ENCODE assay signal across 28 mouse cellular contexts in the genomic region with DNA sequence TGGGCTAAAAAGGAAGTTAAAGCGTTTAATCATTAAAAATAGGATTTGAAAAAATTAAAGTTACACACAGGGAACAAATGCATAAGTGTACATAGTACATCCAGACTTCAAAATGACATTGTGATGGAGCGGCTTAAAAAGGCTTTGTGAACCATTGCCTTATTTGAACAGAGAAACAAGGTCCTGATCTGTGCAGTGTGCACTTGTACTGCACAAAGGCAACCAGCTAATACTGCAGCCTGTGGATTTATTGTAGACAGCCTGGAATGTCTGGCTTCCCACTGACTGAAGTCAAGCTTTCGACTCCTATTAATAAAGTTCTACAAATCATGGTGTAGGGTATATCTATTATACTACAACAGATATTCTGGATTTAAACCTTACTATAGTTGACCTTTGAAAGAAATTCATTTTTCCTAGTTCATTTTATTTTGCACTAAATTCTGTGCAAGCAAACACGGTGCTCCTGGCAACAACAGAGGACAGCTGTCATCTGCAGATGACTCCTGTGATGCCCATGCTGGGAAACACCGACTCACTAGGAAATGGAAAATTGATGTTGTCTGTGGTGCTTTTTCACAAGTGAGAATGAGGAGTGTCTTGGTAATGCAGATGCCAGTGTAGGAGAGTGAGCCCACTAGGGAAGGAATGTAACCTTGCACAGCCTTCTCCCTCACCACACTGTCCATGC. TPM values are rescaled to one million over a fixed set of nuclear protein-coding genes. Genes with fewer than 3 reads are reported as not detected.
DNase-seq lines count a peak whose midpoint lies in the region; TF ChIP-seq lines count a peak whose summit lies in the region.
"Had no signal": no experiment of that assay in that cellular context is flagged by ENCODE, and none has a peak within 500 bp of the region (broad histone marks: within the 10 kb centered on the region; RNA-seq: fewer than 3 reads in every experiment).

No protein-coding gene starts in this region.

- H3ac ChIP-seq in myocyte (ENCODE audit: control insufficient read depth, insufficient read length): no peak overlapping the region

- intact Hi-C loops in heart, postnatal 25 days (cut with DNase I): no loop called here

- no peak for TF ChIP-seq POLR2A in myocyte (IDR thresholded peaks at IDR 0.05; ENCODE audit: insufficient read length, low read depth)

- no peaks in the 10 kb centered on the region for H3K27me3 ChIP-seq in myocyte (ENCODE audit: control insufficient read depth, insufficient read depth, insufficient read length)
- H3K27me3 ChIP-seq: forebrain, embryonic 13.5 days; neural tube, embryonic 12.5 days had no signal

- H3K4me3 ChIP-seq in layer of hippocampus, adult 2 months: no peak overlapping the region
- no peak overlapping the region for H3K4me3 ChIP-seq in myocyte
- H3K4me3 ChIP-seq: erythroblast, embryonic 14.5 days; forebrain, embryonic 13.5 days; neural tube, embryonic 12.5 days had no signal

- H3K36me3 ChIP-seq in myocyte (ENCODE audit: control insufficient read depth, insufficient read depth): peaks cover 5% of the 10 kb centered on the region
- H3K36me3 ChIP-seq: neural tube, embryonic 12.5 days had no signal

- H3K27ac ChIP-seq in layer of hippocampus, adult 2 months: peak overlapping the region; percentile 75
- H3K27ac ChIP-seq: forebrain, embryonic 13.5 days; liver, embryonic 14.5 days; neural tube, embryonic 12.5 days had no signal

- no peak overlapping the region for H3K4me2 ChIP-seq in myocyte (ENCODE audit: low read depth)
- H3K4me2 ChIP-seq: forebrain, embryonic 13.5 days; heart, embryonic 11.5 days; midbrain, embryonic 11.5 days; neural tube, embryonic 12.5 days had no signal

- peak; percentile 70 for DNase-seq in heart, adult 11 months
- no peak for DNase-seq in heart, postnatal 25 days (ENCODE audit: low spot score)
- peak in 1 of 2 experiments; percentile 30 for DNase-seq in layer of hippocampus, adult 2 months (ENCODE audit: low spot score in 2 of 2)
- DNase-seq in layer of hippocampus, postnatal 10 days (ENCODE audit: low spot score in 2 of 2): no peak
- peak; percentile 48 for DNase-seq in brain, adult 2 months (ENCODE audit: low read depth, low spot score)
- no peak for DNase-seq in lung, postnatal 25 days (ENCODE audit: low spot score)
- DNase-seq: adrenal gland, postnatal 25 days; gastrocnemius, postnatal 14 days; heart, postnatal 14 days; kidney, postnatal 14 days; liver; lung, adult 2 months; lung, postnatal 10 days; right cerebral cortex, adult 18-20 months; spleen, adult 18-20 months; thymus, adult 2 months; thymus, postnatal 36 days had no signal

- H3K79me2 ChIP-seq in myocyte (ENCODE audit: control insufficient read depth, insufficient read depth): no peaks in the 10 kb centered on the region

- no peak for TF ChIP-seq CTCF in layer of hippocampus, adult 2 months (conservative IDR thresholded peaks at IDR 0.05)

TF ChIP-seq in myocyte, 11 proteins besides CTCF, POLR2A, EP300 and RAD21:
- TF ChIP-seq TCF3 (IDR thresholded peaks at IDR 0.05; ENCODE audit: insufficient read length, low read depth) (no peak), MYOD1 (IDR thresholded peaks at IDR 0.05; ENCODE audit: control insufficient read depth in 1 of 3, insufficient read length in 2 of 3, low read depth in 2 of 3) (peak in 2 of 3 experiments; percentile 27 to 60), TCF12 (IDR thresholded peaks at IDR 0.05; ENCODE audit: insufficient read depth, poor library complexity, severe bottlenecking) (no peak), E2F4 (IDR thresholded peaks at IDR 0.05; ENCODE audit: insufficient read depth) (no peak), SRF (IDR thresholded peaks at IDR 0.05; ENCODE audit: control insufficient read depth, insufficient read length, low read depth) (no peak), MYOG (IDR thresholded peaks at IDR 0.05; ENCODE audit: control insufficient read depth in 1 of 3, insufficient read depth in 1 of 3, insufficient read length in 2 of 3, low read depth in 2 of 3) (no peak), POLR2AphosphoS2 (IDR thresholded peaks at IDR 0.05; ENCODE audit: insufficient read length, low read depth) (no peak), CEBPB (IDR thresholded peaks at IDR 0.05; ENCODE audit: insufficient read depth, poor library complexity, severe bottlenecking) (no peak), MAX (IDR thresholded peaks at IDR 0.05; ENCODE audit: low read depth) (no peak)

RNA-seq across cellular contexts. Expression of a gene that starts 33.8 kb away (rescaled TPM):
- 100 to 1,000 TPM; 211 to 227 TPM for total RNA-seq in heart, postnatal 25 days (2021)
- total RNA-seq in layer of hippocampus, adult 2 months (2021): under 1 TPM in 1 of 2 experiments, not detected in 1; 0.28 TPM
- under 1 TPM; 0.33 to 0.41 TPM for total RNA-seq in layer of hippocampus, postnatal 10 days (2021)
- polyA plus RNA-seq in myocyte (2012; fragmentation: generic; extraction: Trizol): 60.1 TPM
- total RNA-seq: granulocyte monocyte progenitor cell, adult 5-6 weeks; left cerebral cortex, postnatal 14 days had no signal
- polyA plus RNA-seq: CD4-positive, CD25-positive, alpha-beta regulatory T cell, adult 4 months; erythroblast, embryonic 14.5 days; forebrain, embryonic 13.5 days; midbrain, embryonic 11.5 days; midbrain, embryonic 16.5 days had no signal

Comparison
In these comparisons a context has a peak if more than half of its experiments do, and no peak if none do; other contexts are left out.
1. DNase-seq: peak in heart, adult 11 months (single experiment) and brain, adult 2 months (single experiment); none in heart, postnatal 25 days (single experiment), layer of hippocampus, postnatal 10 days (0 of 2) and lung, postnatal 25 days (single experiment).
2. RNA of a gene that starts 33.8 kb away (total RNA-seq): 211 to 227 TPM in heart, postnatal 25 days; 0.33 to 0.41 TPM in layer of hippocampus, postnatal 10 days and 0.28 TPM in layer of hippocampus, adult 2 months; every median in the first group is over 100 times any median in the second.